Mouse (Mus musculus) liver, embryonic 12.5 days (tissue): Measurements from ENCODE around the gene Sptbn4. TPM values are rescaled to one million over a fixed set of nuclear protein-coding genes. Genes with fewer than 3 reads are reported as not detected.

Experiments used
- ATAC-seq: fragments of 200-750 bp; cut with Nextera tagmentation; 2 replicates; pipeline ENCODE4 v1.8.0; 2017; ENCODE audit warnings: moderate number of reproducible peaks, mild to moderate bottlenecking, moderate library complexity
- H3K27ac ChIP-seq: fragments of 300-500 bp; sonication (generic); 2 replicates; pipeline ENCODE4 v1.5.1; 2016; ENCODE audit warnings: mild to moderate bottlenecking
- H3K27me3 ChIP-seq: fragments of 300-500 bp; sonication (generic); replicated peaks from 2 replicates; pipeline ENCODE4 v1.6.1; 2016; ENCODE audit warnings: mild to moderate bottlenecking, moderate library complexity
- H3K36me3 ChIP-seq: fragments of 300-500 bp; sonication (generic); 2 replicates; pipeline ENCODE4 v1.6.1; 2016; ENCODE audit warnings: mild to moderate bottlenecking, moderate library complexity
- H3K4me1 ChIP-seq: fragments of 300-500 bp; sonication (generic); 2 replicates; pipeline ENCODE4 v1.6.1; 2016
- H3K4me2 ChIP-seq: fragments of 300-500 bp; sonication (generic); 2 replicates; pipeline ENCODE4 v1.6.1; 2016; ENCODE audit warnings: mild to moderate bottlenecking, moderate library complexity
- H3K4me3 ChIP-seq: fragments of 300-500 bp; sonication (generic); 2 replicates; pipeline ENCODE4 v1.5.1; 2016; ENCODE audit warnings: mild to moderate bottlenecking, moderate library complexity
- H3K9ac ChIP-seq: fragments of 300-500 bp; sonication (generic); 2 replicates; pipeline ENCODE4 v1.6.1; 2016; ENCODE audit warnings: mild to moderate bottlenecking, moderate library complexity
- H3K9me3 ChIP-seq: fragments of 300-500 bp; sonication (generic); replicated peaks from 2 replicates; pipeline ENCODE4 v1.6.1; 2016; ENCODE audit warnings: mild to moderate bottlenecking, moderate library complexity
- WGBS: fragments of 180-500 bp; shearing (Covaris S2); methylation state at CpG from one replicate; pipeline ENCODE4 v1.1.7; 2016; ENCODE audit not compliant: insufficient replicate concordance; 5-methylcytosine and 5-hydroxymethylcytosine counted together
- polyA plus RNA-seq: library from polyadenylated mRNA; unstranded; fragments of >200 nt; fragmentation: Nextera tagmentation; extraction: Ambion mirVana; gene quantifications from 2 replicates; pipeline ENCODE4 v1.2.1, GENCODE M21; 2016

Gene Sptbn4
- polyA plus RNA-seq, 1 experiment from 2014 or later = 0.12 TPM

- Histone ChIP-seq H3K27me3 (peaks cover 30% of the 10 kb centered on the region), H3K4me1 (peaks cover 73% of the 10 kb centered on the region), H3K9me3 (no peaks in the 10 kb centered on the region), H3K4me3 (peak overlapping the region; percentile 82), H3K4me2 (peak overlapping the region; percentile 74), H3K27ac (peak overlapping the region; percentile 96), H3K9ac (peak overlapping the region; percentile 95), H3K36me3 (peaks cover 46% of the 10 kb centered on the region)
- ATAC-seq = no peak
- 24% methylated on average over 10 of the region's 10 CpGs for WGBS
Observed at GRCm38 (mm10) chr7:27449256-27449862, 1.9 kb upstream of the Sptbn4 start.

GRCm38 (mm10) chr7:27448421-27449206, 1.1 kb upstream of the Sptbn4 start:
- ATAC-seq = peak; percentile 83
- Histone ChIP-seq H3K9me3 (no peaks in the 10 kb centered on the region), H3K36me3 (peaks cover 39% of the 10 kb centered on the region), H3K4me3 (peak overlapping the region; percentile 82), H3K27me3 (peaks cover 38% of the 10 kb centered on the region), H3K4me1 (peaks cover 66% of the 10 kb centered on the region), H3K4me2 (peak overlapping the region; percentile 74), H3K9ac (peak overlapping the region; percentile 95), H3K27ac (peak overlapping the region; percentile 96)
- 15% methylated on average over 15 of the region's 15 CpGs for WGBS

GRCm38 (mm10) chr7:27446521-27447418, 716 bp downstream of the Sptbn4 start:
- H3K4me1 ChIP-seq = peaks cover 47% of the 10 kb centered on the region
- H3K9me3 ChIP-seq = no peaks in the 10 kb centered on the region
- no peak for ATAC-seq
- peak overlapping the region; percentile 59 for H3K4me3 ChIP-seq
- WGBS = 12% methylated on average over 28 of the region's 53 CpGs
- H3K27me3 ChIP-seq = peaks cover 52% of the 10 kb centered on the region
- peak overlapping the region; percentile 76 for H3K4me2 ChIP-seq
- peaks cover 21% of the 10 kb centered on the region for H3K36me3 ChIP-seq
- H3K27ac ChIP-seq = no peak overlapping the region; the same call in 1 of the 2 replicates
- H3K9ac ChIP-seq = peak overlapping the region; percentile 67

- H3K4me1 ChIP-seq = peaks cover 41% of the 10 kb centered on the region
- no peak overlapping the region for H3K27ac ChIP-seq
- peak overlapping the region; percentile 67 for H3K9ac ChIP-seq
- peaks cover 58% of the 10 kb centered on the region for H3K27me3 ChIP-seq
- peaks cover 15% of the 10 kb centered on the region for H3K36me3 ChIP-seq
- H3K9me3 ChIP-seq = no peaks in the 10 kb centered on the region
- peak overlapping the region; percentile 76 for H3K4me2 ChIP-seq
- ATAC-seq = no peak
- peak overlapping the region; percentile 59 for H3K4me3 ChIP-seq
- WGBS = 15% methylated on average over 18 of the region's 18 CpGs
Observed at GRCm38 (mm10) chr7:27446051-27446450, 1.4 kb downstream of the Sptbn4 start.

GRCm38 (mm10) chr7:27440014-27440413, 7.5 kb downstream of the Sptbn4 start:
- Histone ChIP-seq H3K4me1 (no peaks in the 10 kb centered on the region), H3K9me3 (no peaks in the 10 kb centered on the region), H3K4me2 (no peak overlapping the region), H3K4me3 (no peak overlapping the region), H3K27me3 (peaks cover 62% of the 10 kb centered on the region), H3K27ac (no peak overlapping the region), H3K36me3 (no peaks in the 10 kb centered on the region), H3K9ac (no peak overlapping the region)
- WGBS = 73% methylated on average over 4 of the region's 4 CpGs
- no peak for ATAC-seq

GRCm38 (mm10) chr7:27437544-27437943, 9.9 kb downstream of the Sptbn4 start:
- no peaks in the 10 kb centered on the region for H3K36me3 ChIP-seq
- H3K27ac ChIP-seq = no peak overlapping the region
- peaks cover 64% of the 10 kb centered on the region for H3K27me3 ChIP-seq
- no peak overlapping the region for H3K4me2 ChIP-seq
- peaks cover 13% of the 10 kb centered on the region for H3K4me1 ChIP-seq
- 0 out of 2 replicates have a peak, but pooled peaks have one; percentile 50 for ATAC-seq
- no peaks in the 10 kb centered on the region for H3K9me3 ChIP-seq
- WGBS = 39% methylated on average over 5 of the region's 5 CpGs
- H3K9ac ChIP-seq = no peak overlapping the region
- no peak overlapping the region for H3K4me3 ChIP-seq

- Histone ChIP-seq H3K27ac (no peak overlapping the region), H3K4me3 (no peak overlapping the region), H3K27me3 (peaks cover 59% of the 10 kb centered on the region), H3K9me3 (peaks cover 6% of the 10 kb centered on the region; the same call in 1 of the 2 replicates), H3K36me3 (no peaks in the 10 kb centered on the region), H3K4me2 (peak overlapping the region; percentile 4; the same call in 1 of the 2 replicates), H3K9ac (no peak overlapping the region), H3K4me1 (peaks cover 16% of the 10 kb centered on the region)
- 6% methylated on average over 10 of the region's 10 CpGs for WGBS
- peak; percentile 54 for ATAC-seq
Observed at GRCm38 (mm10) chr7:27433794-27434193, 13.7 kb downstream of the Sptbn4 start.

- H3K27ac ChIP-seq = no peak overlapping the region
Observed at GRCm38 (mm10) chr7:27433349-27433748, 14.1 kb downstream of the Sptbn4 start.

GRCm38 (mm10) chr7:27429135-27429534, 18.4 kb downstream of the Sptbn4 start:
- H3K36me3 ChIP-seq = no peaks in the 10 kb centered on the region
- no peak overlapping the region for H3K27ac ChIP-seq
- peaks cover 55% of the 10 kb centered on the region for H3K27me3 ChIP-seq
- no peak for ATAC-seq
- H3K4me3 ChIP-seq = no peak overlapping the region
- no peak overlapping the region for H3K4me2 ChIP-seq
- H3K9me3 ChIP-seq = peaks cover 6% of the 10 kb centered on the region; the same call in 1 of the 2 replicates
- H3K9ac ChIP-seq = no peak overlapping the region
- peaks cover 15% of the 10 kb centered on the region for H3K4me1 ChIP-seq
- 43% methylated on average over 2 of the region's 2 CpGs for WGBS

More at GRCm38 (mm10) chr7:27433349-27433748, 14.1 kb downstream of the Sptbn4 start:
- Histone ChIP-seq H3K4me1 (peaks cover 16% of the 10 kb centered on the region), H3K4me2 (peak overlapping the region; percentile 4; the same call in 1 of the 2 replicates), H3K9ac (no peak overlapping the region), H3K4me3 (no peak overlapping the region), H3K9me3 (peaks cover 6% of the 10 kb centered on the region; the same call in 1 of the 2 replicates), H3K36me3 (no peaks in the 10 kb centered on the region), H3K27me3 (peaks cover 62% of the 10 kb centered on the region)
- WGBS = 24% methylated on average over 10 of the region's 10 CpGs
- peak; percentile 10; the same call in 1 of the 2 replicates for ATAC-seq

- Histone ChIP-seq H3K9ac (no peak overlapping the region), H3K36me3 (no peaks in the 10 kb centered on the region), H3K9me3 (peaks cover 6% of the 10 kb centered on the region; the same call in 1 of the 2 replicates), H3K27ac (no peak overlapping the region), H3K4me2 (no peak overlapping the region), H3K27me3 (peaks cover 48% of the 10 kb centered on the region), H3K4me3 (no peak overlapping the region), H3K4me1 (peaks cover 5% of the 10 kb centered on the region; the same call in 1 of the 2 replicates)
- no peak for ATAC-seq
- 61% methylated on average over 11 of the region's 11 CpGs for WGBS
Observed at GRCm38 (mm10) chr7:27428002-27428401, 19.5 kb downstream of the Sptbn4 start.

GRCm38 (mm10) chr7:27427387-27427786, 20.1 kb downstream of the Sptbn4 start:
- no peaks in the 10 kb centered on the region for H3K36me3 ChIP-seq
- H3K9me3 ChIP-seq = peaks cover 6% of the 10 kb centered on the region; the same call in 1 of the 2 replicates
- 0 out of 2 replicates have a peak, but pooled peaks cover 3% of the 10 kb centered on the region for H3K4me1 ChIP-seq
- H3K27me3 ChIP-seq = peaks cover 42% of the 10 kb centered on the region
- H3K4me3 ChIP-seq = no peak overlapping the region
- H3K4me2 ChIP-seq = no peak overlapping the region
- whole genome bisulfite sequencing = 82% methylated on average over 1 of the region's 1 CpGs
- no peak overlapping the region for H3K9ac ChIP-seq
- no peak overlapping the region for H3K27ac ChIP-seq
- ATAC-seq = no peak
